Mouse (Mus musculus) stomach, postnatal 0 days (tissue): ENCODE data around the gene Ddrgk1.

Experiments used
- CTCF ChIP-seq: IDR thresholded peaks from 2 replicates; pipeline ENCODE4 v1.5.1; 2016; ENCODE audit warnings: antibody characterized with exemption, low read depth, mild to moderate bottlenecking, moderate library complexity
- EP300 ChIP-seq: optimal IDR thresholded peaks from 2 replicates; pipeline ENCODE3; 2016; ENCODE audit warnings: antibody characterized with exemption

- TF ChIP-seq CTCF (no peak), EP300 (no peak)
Observed at GRCm38 (mm10) chr2:130629080-130629838, 35.2 kb downstream of the Ddrgk1 start.
